Mouse (Mus musculus) hindbrain, embryonic 16.5 days (tissue): ENCODE measurements around the gene Galntl5. TPM values are rescaled to one million over a fixed set of nuclear protein-coding genes. Genes with fewer than 3 reads are reported as not detected.
"Not testable (repeated sequence)": the region's sequence is repeated elsewhere in the genome, so short reads cannot be mapped to it uniquely, and the experiment has no call there.

Source experiments
- ATAC-seq: fragments of 200-750 bp; cut with Nextera tagmentation; 2 replicates; pipeline ENCODE4 v1.8.0; 2017; ENCODE audit warnings: moderate TSS enrichment, moderate library complexity
- H3K27ac ChIP-seq: fragments of 300-500 bp; sonication (generic); 2 replicates; pipeline ENCODE4 v1.5.1; 2014; ENCODE audit warnings: low read depth, mild to moderate bottlenecking, control low read depth, low read length, moderate library complexity
- H3K27me3 ChIP-seq: fragments of 300-500 bp; sonication (generic); replicated peaks from 2 replicates; pipeline ENCODE4 v1.6.1; 2014; ENCODE audit warnings: low read length; ENCODE audit not compliant: control insufficient read depth, insufficient read depth
- H3K36me3 ChIP-seq: fragments of 300-500 bp; sonication (generic); 2 replicates; pipeline ENCODE4 v1.6.1; 2014; ENCODE audit warnings: mild to moderate bottlenecking, low read length, moderate library complexity, mixed read lengths; ENCODE audit not compliant: control insufficient read depth, insufficient read depth
- H3K4me1 ChIP-seq: fragments of 300-500 bp; sonication (generic); 2 replicates; pipeline ENCODE4 v1.6.1; 2014; ENCODE audit warnings: low read depth, low read length; ENCODE audit not compliant: control insufficient read depth, insufficient read depth
- H3K4me2 ChIP-seq: fragments of 300-500 bp; sonication (generic); 2 replicates; pipeline ENCODE4 v1.6.1; 2014; ENCODE audit warnings: mild to moderate bottlenecking, low read length, control low read depth, moderate library complexity
- H3K4me3 ChIP-seq: fragments of 300-500 bp; sonication (generic); 2 replicates; pipeline ENCODE4 v1.5.1; 2014; ENCODE audit warnings: mild to moderate bottlenecking, low read length, control low read depth, moderate library complexity
- H3K9ac ChIP-seq: fragments of 300-500 bp; sonication (generic); 2 replicates; pipeline ENCODE4 v1.6.1; 2014; ENCODE audit warnings: low read depth, mild to moderate bottlenecking, control low read depth, low read length, moderate library complexity
- H3K9me3 ChIP-seq: fragments of 300-500 bp; sonication (generic); 2 replicates; pipeline ENCODE4 v1.6.1; 2014; ENCODE audit warnings: mild to moderate bottlenecking, low read length, moderate library complexity; ENCODE audit not compliant: control insufficient read depth
- WGBS: fragments of 180-500 bp; shearing (Covaris S2); extraction: QIAGEN DNeasy Blood & Tissue Kit; methylation state at CpG from one replicate; pipeline ENCODE4 v1.1.7; 2014; 5-methylcytosine and 5-hydroxymethylcytosine counted together
- polyA plus RNA-seq: library from polyadenylated mRNA; unstranded; fragments of >200 nt; fragmentation: Nextera tagmentation; extraction: Ambion mirVana; gene quantifications from 2 replicates; pipeline ENCODE4 v1.2.1, GENCODE M21; 2015

Galntl5 gene
- polyA plus RNA-seq, 1 experiment from 2014 or later, result not detected

- ATAC-seq, result no peak
- 85% methylated on average over 4 of the region's 4 CpGs for WGBS
- H3K36me3 ChIP-seq, result no peaks in the 10 kb centered on the region
- H3K27ac ChIP-seq, result no peak overlapping the region
- H3K9me3 ChIP-seq, result no peaks in the 10 kb centered on the region
- H3K4me3 ChIP-seq, result no peak overlapping the region
- no peak overlapping the region for H3K9ac ChIP-seq
- H3K27me3 ChIP-seq, result no peaks in the 10 kb centered on the region
- H3K4me1 ChIP-seq, result no peaks in the 10 kb centered on the region
- H3K4me2 ChIP-seq, result no peak overlapping the region
Observed at GRCm38 (mm10) chr5:25162981-25163380, 18.3 kb upstream of the Galntl5 start.

- Histone ChIP-seq H3K27me3 (no peaks in the 10 kb centered on the region), H3K9ac (no peak overlapping the region), H3K27ac (no peak overlapping the region), H3K9me3 (no peaks in the 10 kb centered on the region), H3K4me2 (no peak overlapping the region), H3K36me3 (no peaks in the 10 kb centered on the region), H3K4me3 (no peak overlapping the region), H3K4me1 (no peaks in the 10 kb centered on the region)
- no peak for ATAC-seq
- WGBS, result 90% methylated on average over 3 of the region's 3 CpGs
Observed at GRCm38 (mm10) chr5:25163938-25164337, 17.3 kb upstream of the Galntl5 start.

GRCm38 (mm10) chr5:25164341-25164740 is 16.9 kb upstream of the Galntl5 start:
- no peak for ATAC-seq
- H3K36me3 ChIP-seq, result no peaks in the 10 kb centered on the region
- H3K9ac ChIP-seq, result no peak overlapping the region
- no peak overlapping the region for H3K4me3 ChIP-seq
- H3K4me2 ChIP-seq, result no peak overlapping the region
- H3K27ac ChIP-seq, result no peak overlapping the region
- WGBS, result 80% methylated on average over 1 of the region's 1 CpGs
- no peaks in the 10 kb centered on the region for H3K9me3 ChIP-seq
- no peaks in the 10 kb centered on the region for H3K27me3 ChIP-seq
- no peaks in the 10 kb centered on the region for H3K4me1 ChIP-seq

GRCm38 (mm10) chr5:25165102-25165788 is 16.0 kb upstream of the Galntl5 start:
- Histone ChIP-seq H3K4me1 (no peaks in the 10 kb centered on the region), H3K4me2 (no peak overlapping the region), H3K4me3 (no peak overlapping the region), H3K27ac (no peak overlapping the region), H3K27me3 (no peaks in the 10 kb centered on the region), H3K36me3 (no peaks in the 10 kb centered on the region), H3K9me3 (no peaks in the 10 kb centered on the region), H3K9ac (no peak overlapping the region)
- 85% methylated on average over 4 of the region's 4 CpGs for WGBS
- no peak for ATAC-seq

- H3K27me3 ChIP-seq, result no peaks in the 10 kb centered on the region
- H3K36me3 ChIP-seq, result no peaks in the 10 kb centered on the region
- H3K27ac ChIP-seq, result no peak overlapping the region
- H3K4me3 ChIP-seq, result no peak overlapping the region
- no peak for ATAC-seq
- no peaks in the 10 kb centered on the region for H3K4me1 ChIP-seq
- H3K4me2 ChIP-seq, result no peak overlapping the region
- no peak overlapping the region for H3K9ac ChIP-seq
- WGBS, result 88% methylated on average over 3 of the region's 3 CpGs
- H3K9me3 ChIP-seq, result no peaks in the 10 kb centered on the region
Observed at GRCm38 (mm10) chr5:25165789-25166135, 15.5 kb upstream of the Galntl5 start.

GRCm38 (mm10) chr5:25166665-25167064 is 14.6 kb upstream of the Galntl5 start:
- no peaks in the 10 kb centered on the region for H3K9me3 ChIP-seq
- ATAC-seq, result no peak
- H3K36me3 ChIP-seq, result no peaks in the 10 kb centered on the region
- no peaks in the 10 kb centered on the region for H3K4me1 ChIP-seq
- H3K27me3 ChIP-seq, result no peaks in the 10 kb centered on the region
- H3K4me2 ChIP-seq, result no peak overlapping the region
- WGBS, result 85% methylated on average over 4 of the region's 4 CpGs
- no peak overlapping the region for H3K27ac ChIP-seq
- H3K4me3 ChIP-seq, result no peak overlapping the region
- H3K9ac ChIP-seq, result no peak overlapping the region

- not testable (repeated sequence) for H3K9me3 ChIP-seq, H3K9ac ChIP-seq, H3K4me3 ChIP-seq, H3K4me2 ChIP-seq, H3K27me3 ChIP-seq, ATAC-seq, H3K4me1 ChIP-seq, H3K27ac ChIP-seq, H3K36me3 ChIP-seq
- 90% methylated on average over 5 of the region's 5 CpGs for WGBS
Observed at GRCm38 (mm10) chr5:25177937-25178336, 3.3 kb upstream of the Galntl5 start.

GRCm38 (mm10) chr5:25178543-25178942 is 2.7 kb upstream of the Galntl5 start:
- not testable (repeated sequence) for H3K4me1 ChIP-seq, H3K4me2 ChIP-seq, H3K27ac ChIP-seq, H3K9me3 ChIP-seq, H3K4me3 ChIP-seq, H3K36me3 ChIP-seq, H3K27me3 ChIP-seq, H3K9ac ChIP-seq, ATAC-seq
- WGBS, result 84% methylated on average over 4 of the region's 4 CpGs

GRCm38 (mm10) chr5:25179284-25179683 is 2.0 kb upstream of the Galntl5 start:
- Histone ChIP-seq H3K4me3 (no peak overlapping the region), H3K4me1 (no peaks in the 10 kb centered on the region), H3K4me2 (no peak overlapping the region), H3K27me3 (no peaks in the 10 kb centered on the region), H3K36me3 (no peaks in the 10 kb centered on the region), H3K9me3 (0 out of 2 replicates have a peak, but pooled peaks cover 3% of the 10 kb centered on the region), H3K9ac (no peak overlapping the region), H3K27ac (no peak overlapping the region)
- 95% methylated on average over 4 of the region's 4 CpGs for WGBS
- ATAC-seq, result no peak
